Mouse (Mus musculus) frontal cortex, postnatal 14 days (tissue): ENCODE measurements at regions not wholly inside any gene's neighbourhood (a gene's known extent, or its start where the extent isn't known, plus 50 kb on each side); places are given as distances from the start of the nearest gene placed in this dataset.
A peak's percentile ranks its signal among the peaks of the same experiment; 100 is the strongest.

ENCODE experiments used
- DNase-seq, 2 experiments: peaks; one replicate each; pipeline ENCODE4 v3.0.0; 2022; ENCODE audit warnings: low spot score in 2 of 2

GRCm38 (mm10) chr6:14298167-14298566 is 426.8 kb upstream of the 2610001J05Rik start:
- no peak for DNase-seq

GRCm38 (mm10) chr6:14297428-14297827 is 426.1 kb upstream of the 2610001J05Rik start:
- no peak for DNase-seq

- DNase-seq, result no peak
Measured at GRCm38 (mm10) chr6:14290843-14291242, 419.5 kb upstream of the 2610001J05Rik start.

- no peak for DNase-seq
Measured at GRCm38 (mm10) chr6:14281476-14281875, 410.2 kb upstream of the 2610001J05Rik start.

- no peak for DNase-seq
Measured at GRCm38 (mm10) chr6:14261941-14262340, 390.6 kb upstream of the 2610001J05Rik start.

- no peak for DNase-seq
Measured at GRCm38 (mm10) chr6:14240331-14240730, 369.0 kb upstream of the 2610001J05Rik start.

GRCm38 (mm10) chr6:14239151-14239550 is 367.8 kb upstream of the 2610001J05Rik start:
- DNase-seq, result no peak

GRCm38 (mm10) chr6:14230823-14231222 is 359.5 kb upstream of the 2610001J05Rik start:
- no peak for DNase-seq

GRCm38 (mm10) chr6:14207509-14207908 is 336.2 kb upstream of the 2610001J05Rik start:
- DNase-seq, result peak in 1 of 2 experiments; percentile 4

- no peak for DNase-seq
Measured at GRCm38 (mm10) chr6:14197107-14197506, 325.8 kb upstream of the 2610001J05Rik start.

- DNase-seq, result no peak
Measured at GRCm38 (mm10) chr6:14195351-14195750, 324.0 kb upstream of the 2610001J05Rik start.

- DNase-seq, result no peak
Measured at GRCm38 (mm10) chr6:14191387-14192023, 320.2 kb upstream of the 2610001J05Rik start.

GRCm38 (mm10) chr6:14185921-14186420 is 314.7 kb upstream of the 2610001J05Rik start:
- DNase-seq, result no peak

GRCm38 (mm10) chr6:14147370-14147769 is 276.1 kb upstream of the 2610001J05Rik start:
- no peak for DNase-seq

GRCm38 (mm10) chr6:14146394-14146793 is 275.1 kb upstream of the 2610001J05Rik start:
- DNase-seq, result no peak

- DNase-seq, result peak; percentile 9 to 10
Measured at GRCm38 (mm10) chr6:14142107-14142751, 270.9 kb upstream of the 2610001J05Rik start.

- no peak for DNase-seq
Measured at GRCm38 (mm10) chr6:14130392-14131144, 259.2 kb upstream of the 2610001J05Rik start.

- no peak for DNase-seq
Measured at GRCm38 (mm10) chr6:14129394-14129793, 258.1 kb upstream of the 2610001J05Rik start.

- no peak for DNase-seq
Measured at GRCm38 (mm10) chr6:14122311-14122710, 251.0 kb upstream of the 2610001J05Rik start.

GRCm38 (mm10) chr6:14121479-14121878 is 250.2 kb upstream of the 2610001J05Rik start:
- no peak for DNase-seq

- no peak for DNase-seq
Measured at GRCm38 (mm10) chr6:14094907-14095306, 223.6 kb upstream of the 2610001J05Rik start.

GRCm38 (mm10) chr6:14081884-14082283 is 210.6 kb upstream of the 2610001J05Rik start:
- no peak for DNase-seq
